Mouse (Mus musculus): ENCODE measurements around the gene Mark2. TPM values are rescaled to one million over a fixed set of nuclear protein-coding genes. Genes with fewer than 3 reads are reported as not detected.
"Not testable (repeated sequence)": the region's sequence is repeated elsewhere in the genome, so short reads cannot be mapped to it uniquely, and the experiment has no call there.

Gene Mark2
- 47.4 and 51.9 TPM in 2 replicates for polyA plus RNA-seq (2015; fragmentation: Nextera tagmentation; extraction: Ambion mirVana)

DNA sequence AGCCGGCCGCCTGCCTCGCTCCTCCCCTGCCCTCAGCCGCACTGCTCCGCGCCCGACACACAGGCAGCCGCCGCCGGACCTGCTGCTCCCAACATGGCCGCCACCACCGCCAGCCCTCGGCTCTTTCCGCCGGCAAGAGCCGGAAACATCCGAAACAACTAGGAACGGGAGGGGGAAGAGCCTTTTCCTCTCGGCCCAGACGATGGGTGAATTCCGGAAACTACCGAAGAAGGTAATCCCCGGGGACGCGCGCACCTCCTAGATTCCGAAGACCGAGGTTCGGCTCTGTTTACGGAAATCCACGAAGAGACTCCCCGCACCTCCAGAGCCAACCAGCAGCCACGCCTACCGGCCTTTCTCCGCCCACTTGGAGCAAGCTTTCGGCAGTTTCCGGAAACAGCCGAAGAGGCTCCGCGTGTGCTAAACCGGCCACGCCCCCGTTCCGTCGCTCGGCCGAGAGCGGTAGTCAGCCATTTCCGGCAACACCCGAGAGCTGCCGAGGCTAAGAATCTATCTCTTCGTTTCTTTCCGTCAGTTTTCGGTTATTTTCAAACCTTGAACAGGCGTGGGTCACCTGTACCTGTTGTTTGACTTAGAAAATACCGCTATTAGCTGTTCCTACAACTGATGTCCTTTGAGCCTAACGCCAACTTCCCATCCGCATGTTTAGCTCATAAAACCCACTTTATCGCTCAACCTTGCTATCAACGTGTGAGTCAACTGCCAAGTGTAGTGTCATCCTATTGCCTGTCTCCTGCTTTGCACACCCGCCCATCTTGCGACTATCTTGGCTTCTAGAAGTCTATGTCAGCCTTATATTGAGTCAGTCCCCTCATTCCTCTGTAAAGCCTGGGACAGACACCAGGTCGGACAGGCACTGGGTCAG lies at the start of gene Mark2:
Gene Mark2 (minus strand): TSS at position 349 of the 886 bp plus-strand sequence.
- Histone ChIP-seq H3K4me3 (replicated peaks) (peak within 1 kb of the TSS; percentile 89), H3K27me3 (replicated peaks) (no peaks in the 10 kb centered on the region), H3K9ac (replicated peaks) (peak within 1 kb of the TSS; percentile 95), H3K4me1 (peaks cover 45% of the 10 kb centered on the region), H3K27ac (replicated peaks) (peak within 1 kb of the TSS; percentile 88), H3K9me3 (replicated peaks) (no peaks in the 10 kb centered on the region), H3K4me2 (peak within 1 kb of the TSS; percentile 91), H3K36me3 (no peaks in the 10 kb centered on the region)
- ATAC-seq (ENCODE audit: low FRiP score), result peak; percentile 94
- 2% methylated on average over 55 of the region's 63 CpGs for WGBS

DNA sequence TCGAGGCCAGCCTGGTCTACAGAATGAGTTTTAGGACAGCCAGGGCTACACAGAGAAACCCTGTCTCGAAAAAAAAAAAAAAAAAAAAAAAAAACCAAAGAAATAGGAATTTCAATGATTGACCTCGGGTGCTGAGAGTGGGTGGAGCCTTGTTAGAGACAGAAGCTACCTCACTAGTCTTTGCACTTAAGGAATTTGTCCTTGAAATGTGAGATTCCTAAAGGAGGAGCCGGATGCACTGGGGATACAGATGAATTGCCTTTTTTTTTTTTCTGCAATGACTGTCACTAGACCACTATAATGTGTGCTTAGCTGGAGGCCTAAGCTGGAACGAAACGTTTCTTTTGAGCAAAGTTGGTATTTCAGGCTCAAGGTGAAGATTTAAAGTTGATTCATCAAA lies 46.8 kb upstream of the Mark2 start:
- Histone ChIP-seq H3K4me1 (peaks cover 14% of the 10 kb centered on the region), H3K9ac (replicated peaks) (no peak overlapping the region), H3K27ac (replicated peaks) (no peak overlapping the region), H3K36me3 (no peaks in the 10 kb centered on the region), H3K4me2 (no peak overlapping the region), H3K4me3 (replicated peaks) (no peak overlapping the region), H3K9me3 (replicated peaks) (no peaks in the 10 kb centered on the region), H3K27me3 (replicated peaks) (no peaks in the 10 kb centered on the region)
- 91% methylated on average over 6 of the region's 6 CpGs for WGBS
- ATAC-seq (ENCODE audit: low FRiP score), result no peak

DNA sequence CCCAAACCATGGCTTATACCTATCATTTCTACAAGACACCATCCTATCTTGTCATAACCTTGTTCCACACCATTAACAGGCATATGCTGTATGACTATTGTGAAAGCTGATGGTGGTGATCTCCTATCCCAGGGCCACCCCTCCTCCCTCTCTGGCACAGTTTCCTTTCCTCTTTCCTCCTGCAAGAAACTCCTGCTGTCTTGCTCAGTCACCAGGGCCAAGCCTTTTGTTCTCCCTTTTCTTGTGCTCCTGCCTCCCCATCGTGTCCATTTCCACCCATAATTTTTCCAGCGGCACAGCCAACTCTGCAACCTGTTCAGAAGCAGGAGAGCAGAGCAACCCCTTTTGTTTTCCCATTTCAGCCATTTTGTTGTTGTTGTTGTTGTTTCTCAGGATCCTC lies 44.4 kb upstream of the Mark2 start:
- Histone ChIP-seq H3K27ac (replicated peaks) (no peak overlapping the region), H3K27me3 (replicated peaks) (no peaks in the 10 kb centered on the region), H3K36me3 (no peaks in the 10 kb centered on the region), H3K4me2 (no peak overlapping the region), H3K4me1 (peaks cover 25% of the 10 kb centered on the region), H3K9me3 (replicated peaks) (no peaks in the 10 kb centered on the region), H3K4me3 (replicated peaks) (no peak overlapping the region), H3K9ac (replicated peaks) (no peak overlapping the region)
- WGBS, result 38% methylated on average over 2 of the region's 2 CpGs
- no peak for ATAC-seq (ENCODE audit: low FRiP score)

DNA sequence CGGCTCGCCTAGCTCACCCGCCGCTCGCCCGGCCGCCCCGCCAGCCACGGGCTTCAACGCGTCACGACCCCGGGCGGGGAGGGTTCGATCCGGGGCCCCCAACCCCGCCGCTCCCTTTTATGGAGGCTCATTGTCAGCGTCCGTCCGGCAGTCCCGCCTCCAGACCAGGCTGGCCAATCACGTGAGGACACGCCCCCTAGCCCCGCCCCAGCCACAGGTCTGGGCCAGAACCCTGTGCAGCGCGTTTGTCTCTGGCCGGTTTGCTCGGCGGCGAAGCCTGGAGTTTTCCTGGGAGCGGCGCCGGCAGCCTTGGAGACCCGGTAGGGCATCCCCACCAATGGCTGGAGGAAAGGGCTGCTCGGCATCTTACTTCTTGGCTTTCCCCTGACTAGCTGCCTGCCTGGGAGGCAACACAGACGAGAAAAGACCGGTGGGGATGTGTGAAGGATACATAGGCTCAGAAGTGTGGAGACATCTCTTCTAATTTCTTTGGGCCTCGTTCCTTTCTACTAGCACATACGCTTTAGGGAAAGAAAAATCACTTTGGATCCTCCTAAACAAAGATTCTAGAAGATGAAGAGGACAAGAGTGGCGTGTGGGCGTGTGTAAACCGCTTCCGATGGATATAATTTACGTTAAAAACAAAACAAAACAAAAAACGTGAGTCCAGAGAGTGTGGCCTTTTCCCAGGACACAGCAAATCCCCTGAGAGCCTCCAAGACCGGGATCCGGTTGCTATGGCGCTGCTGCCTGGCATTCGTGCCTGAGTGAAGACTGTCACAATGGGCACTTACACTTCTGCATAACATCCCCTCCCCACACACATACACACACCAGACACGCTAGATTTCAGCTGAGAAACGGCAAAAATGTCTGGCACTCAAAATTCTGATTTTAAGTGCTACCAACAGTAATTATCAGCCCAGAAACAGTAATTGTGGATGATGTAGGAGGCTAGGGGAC lies 41.5 kb upstream of the Mark2 start, which contains the start of gene Spindoc:
Gene Spindoc (minus strand): TSS at position 92 of the 963 bp plus-strand sequence.
- no peaks in the 10 kb centered on the region for H3K27me3 ChIP-seq (replicated peaks)
- H3K9ac ChIP-seq (replicated peaks), result peak within 1 kb of the TSS; percentile 91
- no peaks in the 10 kb centered on the region for H3K9me3 ChIP-seq (replicated peaks)
- under 1% methylated on average over 46 of the region's 52 CpGs for WGBS
- H3K4me1 ChIP-seq, result peaks cover 44% of the 10 kb centered on the region
- H3K4me2 ChIP-seq, result peak within 1 kb of the TSS; percentile 77
- peak within 1 kb of the TSS; percentile 97 for H3K27ac ChIP-seq (replicated peaks)
- peak; percentile 98 for ATAC-seq (ENCODE audit: low FRiP score)
- H3K36me3 ChIP-seq, result no peaks in the 10 kb centered on the region
- peak within 1 kb of the TSS; percentile 89 for H3K4me3 ChIP-seq (replicated peaks)

DNA sequence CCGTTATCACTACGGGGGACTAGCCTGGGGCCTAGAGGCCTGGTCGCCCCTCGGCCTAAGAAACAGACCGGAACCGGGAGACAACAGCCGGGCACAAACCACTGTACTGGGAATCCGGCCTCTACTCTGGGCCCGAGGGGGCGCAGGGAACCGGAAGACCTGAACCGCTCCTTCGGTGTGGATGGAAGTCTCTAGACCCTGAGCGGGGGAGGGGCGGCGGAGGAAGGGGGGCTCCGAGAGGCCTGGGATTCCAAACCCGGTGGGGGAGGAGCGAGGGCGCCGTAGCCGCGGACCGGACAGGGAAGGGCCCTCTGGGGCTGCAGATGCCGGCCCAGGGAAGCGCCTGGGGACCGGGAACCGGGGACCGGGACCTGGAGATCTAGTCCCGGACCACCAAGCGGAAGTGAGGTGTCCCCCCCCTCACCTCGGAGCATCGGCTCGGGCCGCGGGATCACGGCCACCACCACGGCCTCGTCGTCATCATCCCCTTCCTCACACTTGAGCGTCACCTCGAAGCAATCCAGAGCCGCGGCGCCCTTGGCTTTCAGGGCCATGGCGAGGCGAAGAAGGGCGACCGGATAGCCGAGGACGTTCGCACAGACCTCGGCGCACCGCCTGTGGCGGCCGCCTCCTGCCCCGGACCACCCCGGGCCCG lies 40.7 kb upstream of the Mark2 start:
- Histone ChIP-seq H3K27me3 (replicated peaks) (no peaks in the 10 kb centered on the region), H3K27ac (replicated peaks) (peak overlapping the region; percentile 97), H3K4me1 (peaks cover 47% of the 10 kb centered on the region), H3K36me3 (no peaks in the 10 kb centered on the region), H3K4me2 (peak overlapping the region; percentile 77), H3K9ac (replicated peaks) (peak overlapping the region; percentile 91), H3K9me3 (replicated peaks) (no peaks in the 10 kb centered on the region), H3K4me3 (replicated peaks) (peak overlapping the region; percentile 89)
- under 1% methylated on average over 54 of the region's 60 CpGs for WGBS
- peak; percentile 70 for ATAC-seq (ENCODE audit: low FRiP score)

DNA sequence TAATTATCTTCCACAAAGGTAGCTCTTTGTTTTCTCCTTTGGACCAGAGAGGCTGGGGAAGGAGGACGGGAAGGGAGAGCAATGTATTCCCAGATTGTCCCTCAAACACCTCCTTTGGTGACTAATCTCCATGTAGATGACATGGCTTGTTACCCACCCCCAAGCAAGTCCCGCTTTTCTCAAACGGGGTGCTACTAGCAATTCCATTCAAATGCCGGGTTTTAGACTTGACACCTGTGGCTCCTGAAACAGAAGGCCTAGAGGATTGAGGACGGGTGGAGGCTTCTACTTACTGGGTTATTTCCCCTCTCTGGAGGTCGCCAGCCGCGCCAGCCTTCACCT lies 40.2 kb upstream of the Mark2 start:
- Histone ChIP-seq H3K4me1 (peaks cover 48% of the 10 kb centered on the region), H3K36me3 (no peaks in the 10 kb centered on the region), H3K27me3 (replicated peaks) (no peaks in the 10 kb centered on the region), H3K27ac (replicated peaks) (peak overlapping the region; percentile 97), H3K9ac (replicated peaks) (peak overlapping the region; percentile 91), H3K9me3 (replicated peaks) (no peaks in the 10 kb centered on the region), H3K4me3 (replicated peaks) (peak overlapping the region; percentile 89), H3K4me2 (peak overlapping the region; percentile 77)
- WGBS, result under 1% methylated on average over 8 of the region's 8 CpGs
- no peak for ATAC-seq (ENCODE audit: low FRiP score)

DNA sequence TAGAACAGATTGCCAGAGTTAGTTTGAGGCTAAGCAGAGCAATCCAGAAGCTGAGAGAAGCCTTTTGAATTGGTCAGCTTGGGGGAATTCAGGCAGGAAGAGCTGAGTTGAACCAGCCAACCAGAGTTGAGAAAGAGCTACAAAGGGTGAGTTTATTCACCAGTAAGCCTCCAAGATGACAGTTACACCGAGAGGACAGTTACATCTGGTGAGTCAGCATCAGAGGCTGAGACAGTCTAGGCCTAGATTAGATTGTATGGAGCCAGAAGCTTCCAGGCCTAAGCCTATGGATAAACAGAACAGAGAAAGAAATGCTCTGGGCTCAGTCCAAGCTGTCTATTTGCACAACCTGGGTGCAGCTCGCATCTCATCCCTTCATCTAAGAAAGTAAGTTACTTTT lies 36.0 kb upstream of the Mark2 start:
- Histone ChIP-seq H3K4me1 (peaks cover 33% of the 10 kb centered on the region), H3K27ac (replicated peaks) (no peak overlapping the region), H3K27me3 (replicated peaks) (no peaks in the 10 kb centered on the region), H3K9me3 (replicated peaks) (no peaks in the 10 kb centered on the region), H3K9ac (replicated peaks) (no peak overlapping the region), H3K4me3 (replicated peaks) (no peak overlapping the region), H3K36me3 (peaks cover 28% of the 10 kb centered on the region), H3K4me2 (no peak overlapping the region)
- WGBS, result 85% methylated on average over 2 of the region's 2 CpGs
- no peak for ATAC-seq (ENCODE audit: low FRiP score)

DNA sequence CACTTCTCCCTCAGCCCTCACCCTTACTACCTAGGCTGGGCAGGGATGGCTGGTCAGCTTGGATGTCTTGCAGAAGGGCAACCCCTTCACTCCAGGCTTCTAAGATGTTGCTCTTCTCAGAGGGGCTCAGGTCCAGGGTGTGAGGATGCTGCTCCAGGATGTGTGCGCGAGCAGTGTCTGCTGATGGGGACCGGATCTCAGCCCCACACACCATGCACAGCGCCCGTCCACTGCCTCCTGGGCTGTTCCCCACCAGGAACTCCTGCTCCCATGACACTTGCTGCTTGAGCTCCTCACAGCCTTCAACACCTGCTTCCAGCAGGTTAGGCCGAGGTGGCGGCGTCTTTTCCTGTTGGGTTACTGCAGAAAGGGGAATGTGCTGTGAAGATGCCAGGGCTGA lies 32.8 kb upstream of the Mark2 start:
- no peak for ATAC-seq (ENCODE audit: low FRiP score)
- WGBS, result 98% methylated on average over 8 of the region's 8 CpGs
- no peak overlapping the region for H3K4me2 ChIP-seq
- H3K36me3 ChIP-seq, result peaks cover 57% of the 10 kb centered on the region
- H3K27ac ChIP-seq (replicated peaks), result no peak overlapping the region
- H3K27me3 ChIP-seq (replicated peaks), result no peaks in the 10 kb centered on the region
- H3K4me1 ChIP-seq, result 0 out of 2 replicates have a peak, but pooled peaks cover 9% of the 10 kb centered on the region
- no peak overlapping the region for H3K4me3 ChIP-seq (replicated peaks)
- H3K9ac ChIP-seq (replicated peaks), result no peak overlapping the region
- H3K9me3 ChIP-seq (replicated peaks), result no peaks in the 10 kb centered on the region

DNA sequence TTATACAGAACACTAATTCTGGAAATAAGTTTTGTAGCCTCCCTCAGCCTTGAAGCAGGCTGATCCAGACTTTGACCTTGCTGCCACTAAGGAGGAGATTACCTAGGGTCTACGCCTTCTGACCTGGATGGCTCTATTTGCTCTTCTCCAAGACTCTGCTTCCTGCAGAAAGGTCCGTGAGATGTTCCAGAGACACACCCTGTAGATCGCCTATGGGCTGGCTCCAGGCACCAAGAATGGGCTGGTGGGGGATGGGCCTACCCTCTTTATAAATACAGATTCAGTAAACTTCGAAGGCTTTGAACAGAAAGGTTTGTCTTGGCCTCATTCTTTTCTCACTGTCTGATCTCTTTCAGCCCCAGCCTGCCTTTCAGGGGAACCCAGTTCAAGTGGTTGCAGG lies 27.8 kb upstream of the Mark2 start:
- not testable (repeated sequence) for ATAC-seq (ENCODE audit: low FRiP score)
- 94% methylated on average over 4 of the region's 4 CpGs for WGBS

DNA sequence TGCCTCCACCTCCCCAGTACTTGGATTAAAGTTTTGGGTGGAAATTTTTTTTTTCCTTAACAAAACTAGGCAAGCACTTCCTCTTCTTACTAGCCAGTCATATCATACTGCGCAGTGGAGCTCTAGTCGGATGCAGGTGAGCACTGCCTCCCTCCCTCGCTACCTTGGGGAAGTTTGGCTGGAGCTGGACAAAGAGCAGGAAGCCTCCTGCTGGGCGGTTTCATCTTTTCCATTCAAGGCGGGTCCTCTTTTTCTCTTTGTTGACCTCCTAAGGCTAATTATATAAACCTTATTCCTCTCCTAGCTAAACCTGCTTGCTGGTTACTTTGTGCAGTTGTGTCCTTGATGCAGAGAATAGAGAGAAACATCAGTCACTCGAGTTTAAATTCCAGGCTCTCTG lies 12.0 kb upstream of the Mark2 start:
- Histone ChIP-seq H3K4me3 (replicated peaks) (no peak overlapping the region), H3K27ac (replicated peaks) (no peak overlapping the region), H3K4me2 (no peak overlapping the region), H3K36me3 (peaks cover 17% of the 10 kb centered on the region), H3K4me1 (no peaks in the 10 kb centered on the region), H3K9me3 (replicated peaks) (no peaks in the 10 kb centered on the region), H3K9ac (replicated peaks) (no peak overlapping the region), H3K27me3 (replicated peaks) (no peaks in the 10 kb centered on the region)
- 43% methylated on average over 6 of the region's 6 CpGs for WGBS
- no peak for ATAC-seq (ENCODE audit: low FRiP score)

More for the DNA sequence above, 27.8 kb upstream of the Mark2 start:
- not testable (repeated sequence) for H3K27me3 ChIP-seq (replicated peaks); H3K9me3 ChIP-seq (replicated peaks); H3K9ac ChIP-seq (replicated peaks); H3K4me3 ChIP-seq (replicated peaks); H3K27ac ChIP-seq (replicated peaks); H3K4me2 ChIP-seq; H3K4me1 ChIP-seq
- H3K36me3 ChIP-seq, result peaks cover 64% of the 10 kb centered on the region

DNA sequence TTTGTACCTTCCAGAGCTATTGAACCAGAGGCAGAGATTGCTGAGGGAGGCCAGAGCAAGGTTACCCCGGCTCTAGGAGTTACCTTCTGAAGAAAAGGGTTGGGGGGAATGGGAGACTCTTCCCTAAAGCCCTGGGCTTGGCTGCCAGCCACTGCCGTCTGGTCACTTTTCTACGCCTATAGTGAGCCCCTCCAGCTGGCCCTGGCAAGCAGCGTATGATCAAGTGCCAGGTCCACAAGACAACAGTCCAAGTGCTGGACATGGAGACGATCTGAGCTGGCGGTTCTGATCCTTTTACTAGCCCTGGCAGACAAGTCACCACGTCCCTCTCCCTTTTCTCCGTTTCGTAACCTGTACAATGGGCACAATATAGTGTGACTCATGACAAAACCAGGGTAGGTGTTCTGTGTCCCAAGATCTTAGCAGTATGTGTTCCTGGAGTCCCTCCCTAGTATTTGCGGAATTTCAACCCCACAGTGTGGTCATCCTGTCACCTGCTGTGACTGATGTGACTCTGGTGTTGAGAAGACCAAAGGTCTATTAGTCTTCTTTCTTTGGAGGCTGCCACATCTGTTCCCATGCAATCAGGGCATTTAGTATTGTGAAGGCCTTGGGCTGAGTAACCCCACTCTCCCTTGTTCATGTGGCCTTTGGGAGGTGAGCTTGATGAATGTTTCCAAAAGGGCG lies 11.3 kb upstream of the Mark2 start:
- WGBS, result 70% methylated on average over 11 of the region's 11 CpGs

More for the DNA sequence above, 11.3 kb upstream of the Mark2 start:
- Histone ChIP-seq H3K9ac (replicated peaks) (no peak overlapping the region), H3K9me3 (replicated peaks) (no peaks in the 10 kb centered on the region), H3K4me2 (no peak overlapping the region), H3K36me3 (peaks cover 10% of the 10 kb centered on the region), H3K4me1 (no peaks in the 10 kb centered on the region), H3K27ac (replicated peaks) (no peak overlapping the region), H3K4me3 (replicated peaks) (no peak overlapping the region), H3K27me3 (replicated peaks) (no peaks in the 10 kb centered on the region)
- ATAC-seq (ENCODE audit: low FRiP score), result no peak

All from neural tube, embryonic 15.5 days (tissue).